Mouse (Mus musculus): ENCODE measurements at regions not wholly inside any gene's neighbourhood (a gene's known extent, or its start where the extent isn't known, plus 50 kb on each side); places are given as distances from the start of the nearest gene placed in this dataset.

- H3K27ac ChIP-seq (ENCODE audit: insufficient read depth, low read depth, low read length, poor library complexity, severe bottlenecking), result no peak overlapping the region
- no peak for DNase-seq (ENCODE audit: low read depth, low spot score)
- no peak overlapping the region for H3K9ac ChIP-seq (ENCODE audit: insufficient read depth, low read depth, low read length, poor library complexity, severe bottlenecking)
- no peak for TF ChIP-seq CHD2 (IDR thresholded peaks at IDR 0.05; ENCODE audit: low read depth, low read length)
- no peak for TF ChIP-seq MAFK (IDR thresholded peaks at IDR 0.05; ENCODE audit: insufficient read depth, low read depth, low read length)
- no peak for TF ChIP-seq ZNF384 (IDR thresholded peaks at IDR 0.05; ENCODE audit: low read depth, low read length)
- no peak for TF ChIP-seq ZC3H11A (IDR thresholded peaks at IDR 0.05; ENCODE audit: borderline replicate concordance, low read depth, low read length)
- no peak for TF ChIP-seq HCFC1 (IDR thresholded peaks at IDR 0.05; ENCODE audit: borderline replicate concordance, insufficient read depth, low read length)
- H3K36me3 ChIP-seq (ENCODE audit: control insufficient read depth, insufficient read depth, low read length, poor library complexity, severe bottlenecking), result no peaks in the 10 kb centered on the region
- H3K9me3 ChIP-seq (ENCODE audit: control insufficient read depth, insufficient read depth, low read depth, low read length), result no peaks in the 10 kb centered on the region
- no peak overlapping the region for H3K4me3 ChIP-seq (ENCODE audit: insufficient read depth in 1 of 2, low read depth in 1 of 2, low read length in 2 of 2, poor library complexity in 1 of 2, severe bottlenecking in 1 of 2)
- no peaks in the 10 kb centered on the region for H3K4me1 ChIP-seq (ENCODE audit: control insufficient read depth in 2 of 2, insufficient read depth in 2 of 2, low read length in 2 of 2, poor library complexity in 1 of 2)
- in situ Hi-C loops (cut with MboI; ENCODE audit: low sequenced_read_pairs in 2 of 2, unreplicated experiment in 2 of 2), result no loop called here
Observed at GRCm38 (mm10) chr11:63369475-63369874, 240.7 kb downstream of the Pmp22 start.

- Histone ChIP-seq H3K4me1 (ENCODE audit: control insufficient read depth in 2 of 2, insufficient read depth in 2 of 2, low read length in 2 of 2, poor library complexity in 1 of 2) (no peaks in the 10 kb centered on the region), H3K9me3 (ENCODE audit: control insufficient read depth, insufficient read depth, low read depth, low read length) (no peaks in the 10 kb centered on the region), H3K36me3 (ENCODE audit: control insufficient read depth, insufficient read depth, low read length, poor library complexity, severe bottlenecking) (no peaks in the 10 kb centered on the region), H3K4me3 (ENCODE audit: insufficient read depth in 1 of 2, low read depth in 1 of 2, low read length in 2 of 2, poor library complexity in 1 of 2, severe bottlenecking in 1 of 2) (no peak overlapping the region), H3K9ac (ENCODE audit: insufficient read depth, low read depth, low read length, poor library complexity, severe bottlenecking) (no peak overlapping the region), H3K27ac (ENCODE audit: insufficient read depth, low read depth, low read length, poor library complexity, severe bottlenecking) (no peak overlapping the region)
- no peak for DNase-seq (ENCODE audit: low read depth, low spot score)
- no peak for TF ChIP-seq ZC3H11A (IDR thresholded peaks at IDR 0.05; ENCODE audit: borderline replicate concordance, low read depth, low read length)
- TF ChIP-seq ZNF384 (IDR thresholded peaks at IDR 0.05; ENCODE audit: low read depth, low read length), result no peak
- TF ChIP-seq HCFC1 (IDR thresholded peaks at IDR 0.05; ENCODE audit: borderline replicate concordance, insufficient read depth, low read length), result no peak
- no peak for TF ChIP-seq MAFK (IDR thresholded peaks at IDR 0.05; ENCODE audit: insufficient read depth, low read depth, low read length)
- no peak for TF ChIP-seq CHD2 (IDR thresholded peaks at IDR 0.05; ENCODE audit: low read depth, low read length)
- in situ Hi-C loops (cut with MboI; ENCODE audit: low sequenced_read_pairs in 2 of 2, unreplicated experiment in 2 of 2), result no loop called here
Observed at GRCm38 (mm10) chr11:63376311-63376710, 247.5 kb downstream of the Pmp22 start.

- Histone ChIP-seq H3K9ac (ENCODE audit: insufficient read depth, low read depth, low read length, poor library complexity, severe bottlenecking) (no peak overlapping the region), H3K9me3 (ENCODE audit: control insufficient read depth, insufficient read depth, low read depth, low read length) (no peaks in the 10 kb centered on the region), H3K4me1 (ENCODE audit: control insufficient read depth in 2 of 2, insufficient read depth in 2 of 2, low read length in 2 of 2, poor library complexity in 1 of 2) (no peaks in the 10 kb centered on the region), H3K27ac (ENCODE audit: insufficient read depth, low read depth, low read length, poor library complexity, severe bottlenecking) (no peak overlapping the region), H3K36me3 (ENCODE audit: control insufficient read depth, insufficient read depth, low read length, poor library complexity, severe bottlenecking) (no peaks in the 10 kb centered on the region), H3K4me3 (ENCODE audit: insufficient read depth in 1 of 2, low read depth in 1 of 2, low read length in 2 of 2, poor library complexity in 1 of 2, severe bottlenecking in 1 of 2) (no peak overlapping the region)
- in situ Hi-C loops (cut with MboI; ENCODE audit: low sequenced_read_pairs in 2 of 2, unreplicated experiment in 2 of 2), result no loop called here
- no peak for TF ChIP-seq HCFC1 (IDR thresholded peaks at IDR 0.05; ENCODE audit: borderline replicate concordance, insufficient read depth, low read length)
- no peak for TF ChIP-seq MAFK (IDR thresholded peaks at IDR 0.05; ENCODE audit: insufficient read depth, low read depth, low read length)
- no peak for TF ChIP-seq CHD2 (IDR thresholded peaks at IDR 0.05; ENCODE audit: low read depth, low read length)
- no peak for TF ChIP-seq ZC3H11A (IDR thresholded peaks at IDR 0.05; ENCODE audit: borderline replicate concordance, low read depth, low read length)
- no peak for TF ChIP-seq ZNF384 (IDR thresholded peaks at IDR 0.05; ENCODE audit: low read depth, low read length)
- no peak for DNase-seq (ENCODE audit: low read depth, low spot score)
Observed at GRCm38 (mm10) chr11:63376991-63377390, 248.2 kb downstream of the Pmp22 start.

GRCm38 (mm10) chr11:63388247-63388646 is 259.5 kb downstream of the Pmp22 start:
- Histone ChIP-seq H3K9me3 (ENCODE audit: control insufficient read depth, insufficient read depth, low read depth, low read length) (no peaks in the 10 kb centered on the region), H3K9ac (ENCODE audit: insufficient read depth, low read depth, low read length, poor library complexity, severe bottlenecking) (no peak overlapping the region), H3K27ac (ENCODE audit: insufficient read depth, low read depth, low read length, poor library complexity, severe bottlenecking) (no peak overlapping the region), H3K4me1 (ENCODE audit: control insufficient read depth in 2 of 2, insufficient read depth in 2 of 2, low read length in 2 of 2, poor library complexity in 1 of 2) (no peaks in the 10 kb centered on the region), H3K36me3 (ENCODE audit: control insufficient read depth, insufficient read depth, low read length, poor library complexity, severe bottlenecking) (no peaks in the 10 kb centered on the region), H3K4me3 (ENCODE audit: insufficient read depth in 1 of 2, low read depth in 1 of 2, low read length in 2 of 2, poor library complexity in 1 of 2, severe bottlenecking in 1 of 2) (no peak overlapping the region)
- TF ChIP-seq CHD2 (IDR thresholded peaks at IDR 0.05; ENCODE audit: low read depth, low read length), result no peak
- no peak for TF ChIP-seq ZNF384 (IDR thresholded peaks at IDR 0.05; ENCODE audit: low read depth, low read length)
- TF ChIP-seq ZC3H11A (IDR thresholded peaks at IDR 0.05; ENCODE audit: borderline replicate concordance, low read depth, low read length), result no peak
- no peak for TF ChIP-seq HCFC1 (IDR thresholded peaks at IDR 0.05; ENCODE audit: borderline replicate concordance, insufficient read depth, low read length)
- no peak for TF ChIP-seq MAFK (IDR thresholded peaks at IDR 0.05; ENCODE audit: insufficient read depth, low read depth, low read length)
- DNase-seq (ENCODE audit: low read depth, low spot score), result no peak
- in situ Hi-C loops (cut with MboI; ENCODE audit: low sequenced_read_pairs in 2 of 2, unreplicated experiment in 2 of 2), result no loop called here

- H3K4me3 ChIP-seq (ENCODE audit: insufficient read depth in 1 of 2, low read depth in 1 of 2, low read length in 2 of 2, poor library complexity in 1 of 2, severe bottlenecking in 1 of 2), result no peak overlapping the region
- no peaks in the 10 kb centered on the region for H3K36me3 ChIP-seq (ENCODE audit: control insufficient read depth, insufficient read depth, low read length, poor library complexity, severe bottlenecking)
- TF ChIP-seq MAFK (IDR thresholded peaks at IDR 0.05; ENCODE audit: insufficient read depth, low read depth, low read length), result no peak
- TF ChIP-seq ZC3H11A (IDR thresholded peaks at IDR 0.05; ENCODE audit: borderline replicate concordance, low read depth, low read length), result 0 out of 2 replicates have a peak, but pooled peaks have one; percentile 50
- TF ChIP-seq CHD2 (IDR thresholded peaks at IDR 0.05; ENCODE audit: low read depth, low read length), result no peak
- DNase-seq (ENCODE audit: low read depth, low spot score), result peak; percentile 37
- H3K9me3 ChIP-seq (ENCODE audit: control insufficient read depth, insufficient read depth, low read depth, low read length), result no peaks in the 10 kb centered on the region
- H3K27ac ChIP-seq (ENCODE audit: insufficient read depth, low read depth, low read length, poor library complexity, severe bottlenecking), result no peak overlapping the region
- H3K4me1 ChIP-seq (ENCODE audit: control insufficient read depth in 2 of 2, insufficient read depth in 2 of 2, low read length in 2 of 2, poor library complexity in 1 of 2), result no peaks in the 10 kb centered on the region
- H3K9ac ChIP-seq (ENCODE audit: insufficient read depth, low read depth, low read length, poor library complexity, severe bottlenecking), result no peak overlapping the region
- in situ Hi-C loops (cut with MboI; ENCODE audit: low sequenced_read_pairs in 2 of 2, unreplicated experiment in 2 of 2), result no loop called here
Observed at GRCm38 (mm10) chr11:63391478-63391877, 262.7 kb downstream of the Pmp22 start.

Measured in ES-E14 (cell line).